Mouse (Mus musculus) bone marrow, adult 2 months (tissue): ENCODE measurements around the gene Inpp4b.
A peak's percentile ranks its signal among the peaks of the same experiment; 100 is the strongest.

ENCODE experiments used
- CTCF ChIP-seq: fragments of 200-500 bp; IDR thresholded peaks from 2 replicates; pipeline ENCODE4 v1.5.1; 2011; ENCODE audit warnings: low read length, control low read depth; ENCODE audit not compliant: control insufficient read depth, insufficient read depth
- POLR2A ChIP-seq: fragments of 200-500 bp; IDR thresholded peaks from 2 replicates; pipeline ENCODE4 v1.6.1; 2011; ENCODE audit warnings: low read depth, mild to moderate bottlenecking, control low read depth, low read length, borderline replicate concordance; ENCODE audit not compliant: control insufficient read depth

GRCm38 (mm10) chr8:81342236-81342998 lies at the start of gene Inpp4b:
- peak; percentile 0; the same call in 1 of the 2 replicates for TF ChIP-seq CTCF
- peak; percentile 71 for TF ChIP-seq POLR2A
